Mouse (Mus musculus) thymus, adult 2 months (tissue): Measurements from ENCODE around the gene Aunip. TPM values are rescaled to one million over a fixed set of nuclear protein-coding genes. Genes with fewer than 3 reads are reported as not detected.

Experiments
- DNase-seq: peaks from one replicate; pipeline ENCODE4 v3.0.0; 2021
- H3K27ac ChIP-seq: fragments of 200-500 bp; 2 replicates; pipeline ENCODE4 v1.5.1; 2012; ENCODE audit warnings: low read length, control low read depth; ENCODE audit not compliant: control insufficient read depth, insufficient read depth
- H3K27me3 ChIP-seq: fragments of 200-500 bp; 2 replicates; pipeline ENCODE4 v1.6.1; 2012; ENCODE audit warnings: mild to moderate bottlenecking, low read length, moderate library complexity, mixed read lengths; ENCODE audit not compliant: control insufficient read depth, insufficient read depth
- H3K36me3 ChIP-seq: fragments of 200-500 bp; 2 replicates; pipeline ENCODE4 v1.6.1; 2012; ENCODE audit warnings: mild to moderate bottlenecking, low read length, moderate library complexity; ENCODE audit not compliant: control insufficient read depth, insufficient read depth
- H3K4me1 ChIP-seq: fragments of 200-500 bp; replicated peaks from 2 replicates; pipeline ENCODE4 v1.6.1; 2012; ENCODE audit warnings: low read length; ENCODE audit not compliant: control insufficient read depth, insufficient read depth
- H3K4me3 ChIP-seq: fragments of 200-500 bp; 2 replicates; pipeline ENCODE4 v1.5.1; 2012; ENCODE audit warnings: mild to moderate bottlenecking, low read length, control low read depth, moderate library complexity; ENCODE audit not compliant: control insufficient read depth, insufficient read depth
- CTCF ChIP-seq: fragments of 200-500 bp; IDR thresholded peaks from 2 replicates; pipeline ENCODE4 v1.5.1; 2012; ENCODE audit warnings: mild to moderate bottlenecking, control low read depth, low read length, moderate library complexity, borderline replicate concordance; ENCODE audit not compliant: control insufficient read depth, poor library complexity, insufficient read depth; ENCODE audit errors: extremely low read depth
- POLR2A ChIP-seq: fragments of 200-500 bp; IDR thresholded peaks from 2 replicates; pipeline ENCODE4 v1.6.1; 2012; ENCODE audit warnings: mild to moderate bottlenecking, low read length, control low read depth, moderate library complexity; ENCODE audit not compliant: control insufficient read depth, poor library complexity, insufficient read depth; ENCODE audit errors: extremely low read depth
- WGBS: fragments of 180-500 bp; shearing (Covaris S2); methylation state at CpG from one replicate; pipeline ENCODE4 v1.1.7; 2018; 5-methylcytosine and 5-hydroxymethylcytosine counted together
- polyA plus RNA-seq: library from polyadenylated mRNA; depleted of rRNA; stranded (reverse); fragments of >200 nt; gene quantifications from 2 replicates; pipeline ENCODE4 v1.2.3, GENCODE M21; 2012

Aunip gene
- polyA plus RNA-seq, 1 experiment = 2.1 TPM

- TF ChIP-seq POLR2A (no peak), CTCF (no peak)
- no peak for DNase-seq
- Histone ChIP-seq H3K4me1 (peaks cover 11% of the 10 kb centered on the region), H3K27me3 (peaks cover 4% of the 10 kb centered on the region; the same call in 1 of the 2 replicates), H3K36me3 (no peaks in the 10 kb centered on the region), H3K4me3 (no peak overlapping the region), H3K27ac (no peak overlapping the region)
- WGBS = 84% methylated on average over 18 of the region's 18 CpGs
These were observed 37.6 kb downstream of the Aunip start for GRCm38 (mm10) chr4:134548169-134548938.

GRCm38 (mm10) chr4:134549899-134550298 lies 39.1 kb downstream of the Aunip start:
- H3K27me3 ChIP-seq = peaks cover 4% of the 10 kb centered on the region; the same call in 1 of the 2 replicates
- DNase-seq = no peak
- H3K4me1 ChIP-seq = peaks cover 11% of the 10 kb centered on the region
- H3K4me3 ChIP-seq = no peak overlapping the region
- no peak overlapping the region for H3K27ac ChIP-seq
- WGBS = 98% methylated on average over 8 of the region's 8 CpGs
- H3K36me3 ChIP-seq = no peaks in the 10 kb centered on the region
- TF ChIP-seq POLR2A = no peak
- no peak for TF ChIP-seq CTCF

- 9% methylated on average over 67 of the region's 67 CpGs for WGBS
- Histone ChIP-seq H3K4me3 (peak within 1 kb of the TSS; percentile 9), H3K27ac (no peak within 1 kb of the TSS), H3K4me1 (peaks cover 11% of the 10 kb centered on the region), H3K36me3 (no peaks in the 10 kb centered on the region), H3K27me3 (peaks cover 4% of the 10 kb centered on the region; the same call in 1 of the 2 replicates)
- TF ChIP-seq CTCF (no peak), POLR2A (no peak)
- DNase-seq = no peak
These were observed 40.9 kb downstream of the Aunip start, which contains the start of gene Selenon for GRCm38 (mm10) chr4:134551494-134552316. Gene Selenon, minus strand, starts transcription at chr4:134552166.

GRCm38 (mm10) chr4:134553631-134554030 lies 42.8 kb downstream of the Aunip start:
- TF ChIP-seq CTCF = no peak
- no peak for TF ChIP-seq POLR2A
- Histone ChIP-seq H3K27me3 (peaks cover 4% of the 10 kb centered on the region; the same call in 1 of the 2 replicates), H3K27ac (no peak overlapping the region), H3K36me3 (no peaks in the 10 kb centered on the region), H3K4me1 (peaks cover 7% of the 10 kb centered on the region), H3K4me3 (no peak overlapping the region)
- no peak for DNase-seq
- 96% methylated on average over 1 of the region's 1 CpGs for WGBS

GRCm38 (mm10) chr4:134555956-134556580 lies 45.3 kb downstream of the Aunip start:
- H3K27me3 ChIP-seq = 0 out of 2 replicates have a peak, but pooled peaks cover 4% of the 10 kb centered on the region
- TF ChIP-seq CTCF = no peak
- no peak for TF ChIP-seq POLR2A
- no peaks in the 10 kb centered on the region for H3K36me3 ChIP-seq
- no peak overlapping the region for H3K4me3 ChIP-seq
- WGBS = 82% methylated on average over 8 of the region's 8 CpGs
- H3K27ac ChIP-seq = no peak overlapping the region
- DNase-seq = no peak
- H3K4me1 ChIP-seq = peaks cover 15% of the 10 kb centered on the region

- Histone ChIP-seq H3K36me3 (no peaks in the 10 kb centered on the region), H3K27me3 (no peaks in the 10 kb centered on the region), H3K4me3 (no peak overlapping the region), H3K27ac (peak overlapping the region; percentile 1; the same call in 1 of the 2 replicates), H3K4me1 (peaks cover 15% of the 10 kb centered on the region)
- DNase-seq = no peak
- TF ChIP-seq CTCF (no peak), POLR2A (no peak)
- WGBS = 6% methylated on average over 16 of the region's 16 CpGs
These were observed 46.9 kb downstream of the Aunip start for GRCm38 (mm10) chr4:134557626-134558249.
